Mouse (Mus musculus) ovary, adult 18-20 months (tissue): ENCODE results near the gene Plod3.
A peak's percentile ranks its signal among the peaks of the same experiment; 100 is the strongest.
"Not testable (repeated sequence)": the region's sequence is repeated elsewhere in the genome, so short reads cannot be mapped to it uniquely, and the experiment has no call there.

Experiments
- DNase-seq: peaks from one replicate; pipeline ENCODE4 v3.0.0; 2022; ENCODE audit warnings: low spot score, mixed read lengths

Plod3 gene

DNA sequence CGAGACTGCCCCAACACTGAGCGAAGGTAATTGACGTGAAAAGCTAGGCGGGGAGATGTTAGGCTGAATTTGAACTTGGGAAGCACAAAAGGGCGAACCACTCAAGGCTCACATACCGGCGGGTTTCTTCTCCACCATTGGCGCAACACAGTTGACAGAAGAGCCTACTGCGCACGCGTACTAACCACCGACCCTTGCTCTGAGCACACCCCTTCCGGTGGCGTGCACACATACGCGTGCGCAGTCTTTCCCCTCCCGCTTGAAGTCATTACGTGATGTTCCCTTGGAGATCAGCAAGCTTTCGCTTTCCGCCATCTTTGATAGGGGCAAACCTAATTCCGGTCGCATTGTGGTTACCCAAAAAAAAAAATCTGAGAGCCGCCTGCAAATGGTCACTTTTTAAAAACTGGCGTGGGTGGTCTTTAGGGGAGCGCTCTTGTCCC lies at the start of gene Plod3:
Plod3 (plus strand) TSS at position 325 of the 443 bp plus-strand sequence.
- DNase-seq = peak; percentile 96

DNA sequence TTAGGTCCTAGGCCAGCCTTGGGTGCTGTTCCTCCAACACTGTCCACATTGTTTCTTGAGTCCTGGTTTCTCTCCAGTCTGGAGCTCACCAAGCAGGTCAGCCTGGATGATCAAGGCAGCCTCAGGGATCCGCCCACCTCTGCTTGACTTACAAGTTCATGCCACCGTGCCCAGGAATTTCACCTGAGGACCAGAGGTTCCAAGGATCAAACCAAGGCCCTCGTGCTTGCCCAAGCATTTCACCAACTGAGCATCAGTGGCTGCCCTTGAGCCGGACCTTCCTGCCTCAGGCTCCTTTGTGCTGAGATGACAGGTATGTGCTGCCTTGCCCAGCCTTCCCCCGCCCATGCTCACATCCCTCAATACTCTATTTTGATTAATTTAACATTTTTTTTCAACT lies 49.2 kb upstream of the Plod3 start:
- DNase-seq = no peak

DNA sequence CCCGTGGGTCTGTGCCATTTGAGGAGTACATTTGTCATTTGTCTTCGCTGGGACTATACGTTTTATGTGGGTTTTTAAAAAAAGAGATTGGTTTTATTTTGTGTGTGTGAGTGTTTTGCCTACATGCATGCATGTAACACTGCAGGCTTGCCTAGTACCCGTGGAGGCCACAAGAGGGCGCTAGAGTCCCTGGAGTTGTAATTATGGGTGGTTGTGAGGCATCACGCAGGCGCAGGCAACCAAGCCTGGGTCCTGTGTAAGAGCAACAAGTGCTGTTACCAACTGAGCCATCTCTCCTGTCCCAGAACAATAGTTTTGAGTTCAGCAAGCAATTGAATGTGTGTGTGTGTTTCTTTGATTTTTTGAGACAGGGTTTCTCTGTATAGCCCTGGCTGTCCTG lies 47.5 kb upstream of the Plod3 start:
- DNase-seq = no peak

DNA sequence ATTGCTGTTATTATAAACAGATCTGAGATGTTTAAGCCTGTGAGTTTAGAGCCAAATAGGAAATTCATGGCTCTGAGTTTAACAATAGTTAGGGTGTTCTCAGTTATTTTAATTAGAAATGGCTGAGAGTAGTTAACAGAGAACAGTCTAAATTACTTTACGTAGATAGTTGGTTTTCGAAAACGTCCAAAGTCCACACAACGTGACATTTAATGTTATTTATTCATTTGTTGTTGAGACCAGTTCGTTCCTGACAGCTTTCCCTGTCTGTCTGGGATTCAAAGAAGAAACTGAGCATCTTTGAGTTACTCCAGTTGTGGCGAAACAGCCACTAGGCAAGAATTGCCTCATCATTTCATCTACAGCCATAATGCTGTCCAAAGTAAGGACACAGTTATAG lies 46.8 kb upstream of the Plod3 start:
- DNase-seq = not testable (repeated sequence)

DNA sequence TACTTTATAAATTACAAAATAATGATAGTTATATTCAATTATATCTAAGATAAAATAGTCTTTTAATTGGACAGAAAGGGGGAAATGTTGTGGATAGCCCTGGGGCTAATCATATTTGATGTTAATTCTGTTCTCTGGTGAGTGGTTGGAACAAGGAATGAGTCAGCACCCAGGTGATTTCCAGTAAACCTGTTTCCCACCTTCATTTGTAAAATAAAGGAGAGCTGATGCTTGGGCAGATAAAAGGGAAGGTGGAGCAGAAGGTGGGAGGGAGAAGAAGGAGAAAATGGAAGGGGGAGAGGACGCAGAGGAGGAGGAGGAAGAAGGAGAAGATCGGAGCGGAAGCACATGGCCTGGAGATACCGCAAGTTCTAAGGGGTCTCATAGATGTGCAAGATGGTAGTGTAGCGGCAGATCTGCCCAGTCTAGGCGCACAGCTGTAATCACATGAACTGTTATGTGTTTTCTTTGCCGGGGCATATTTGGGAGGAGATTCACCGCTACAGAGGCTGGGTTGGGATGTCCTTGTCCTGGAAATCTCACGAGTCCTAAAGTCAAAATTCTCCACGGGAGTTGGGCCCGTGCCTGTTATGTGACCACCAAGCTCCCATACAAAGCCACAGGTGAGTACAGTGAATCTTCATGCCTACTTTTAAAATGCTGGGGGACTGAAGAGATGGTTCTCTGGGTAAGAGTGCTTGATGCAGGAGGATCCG lies 45.8 kb upstream of the Plod3 start:
- no peak for DNase-seq

DNA sequence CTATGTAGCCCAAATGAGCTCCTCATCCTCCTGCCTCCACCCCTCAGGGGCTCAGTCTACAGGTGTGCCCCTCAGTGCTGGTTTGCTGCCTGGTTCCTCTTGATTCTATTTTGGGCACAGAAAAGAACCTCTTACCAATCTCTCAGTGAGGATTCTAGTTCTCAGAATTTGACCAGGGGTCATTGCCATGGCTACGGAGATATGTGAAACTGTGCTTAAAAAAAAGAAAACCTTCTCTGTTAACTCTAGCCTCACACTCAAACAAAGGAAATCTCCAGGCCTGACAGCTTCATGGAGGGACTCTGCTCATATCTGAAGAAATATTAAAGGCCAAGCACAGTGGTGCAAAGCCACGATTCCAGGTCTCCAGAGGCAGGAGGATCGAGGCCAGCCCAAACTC lies 44.0 kb upstream of the Plod3 start:
- DNase-seq = no peak

DNA sequence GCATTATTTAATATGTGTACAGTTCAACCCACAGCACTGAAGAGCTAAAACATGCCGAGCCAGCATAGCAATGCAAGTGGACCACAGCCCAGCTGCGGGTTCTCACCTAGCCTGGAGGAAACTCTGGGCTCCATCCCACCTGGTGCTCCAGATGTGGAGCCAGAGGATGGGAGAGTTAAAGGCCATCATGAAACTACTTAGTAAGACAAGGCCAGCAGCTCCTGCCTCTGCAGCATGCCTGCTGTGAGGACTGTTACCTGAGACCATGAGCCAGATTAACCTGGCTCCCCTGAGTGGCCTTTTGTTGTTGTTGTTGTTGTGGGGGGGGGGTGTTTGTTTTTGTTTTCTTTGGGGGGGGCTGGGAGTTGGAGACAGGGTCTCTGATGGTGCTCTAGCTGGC lies 43.4 kb upstream of the Plod3 start:
- no peak for DNase-seq

DNA sequence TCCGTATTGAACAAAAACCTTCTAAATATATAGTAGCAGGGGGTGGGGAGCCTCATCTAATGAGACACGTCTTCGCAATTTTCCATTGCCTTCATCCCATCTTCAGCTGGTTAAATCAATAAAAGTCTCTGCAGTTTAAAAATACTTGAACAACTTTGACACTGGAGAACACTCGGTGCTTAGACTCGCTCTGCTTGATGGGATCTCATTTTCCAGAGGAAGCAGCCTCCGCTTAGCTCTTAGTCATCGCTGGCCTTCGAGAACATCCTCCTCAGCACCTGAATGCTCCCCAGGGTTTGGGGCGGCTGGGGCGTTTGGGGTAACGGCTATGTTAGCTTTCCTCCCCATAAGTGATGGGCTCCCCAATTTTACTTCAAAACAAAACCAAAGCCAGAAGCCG lies 41.7 kb upstream of the Plod3 start:
- DNase-seq = no peak

DNA sequence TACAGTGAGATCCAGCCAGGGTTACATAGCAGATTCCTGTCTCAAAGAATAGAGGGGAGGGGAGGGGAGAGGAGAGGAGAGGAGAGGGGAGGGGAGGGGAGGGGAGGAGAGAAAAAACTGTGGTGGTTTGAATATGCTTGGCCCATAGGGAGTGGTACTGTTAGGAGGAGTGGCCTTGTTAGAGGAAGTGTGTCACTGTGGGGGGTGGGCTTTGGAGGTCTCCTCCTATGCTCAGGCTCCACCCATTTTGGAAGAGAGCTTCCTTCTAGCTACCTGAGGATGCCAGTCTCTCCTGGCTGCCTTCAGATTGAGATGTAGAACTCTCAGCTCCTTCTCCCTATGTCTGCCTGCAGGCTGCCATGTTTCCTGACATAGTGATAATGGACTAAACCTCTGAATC lies 38.9 kb upstream of the Plod3 start:
- DNase-seq = no peak

DNA sequence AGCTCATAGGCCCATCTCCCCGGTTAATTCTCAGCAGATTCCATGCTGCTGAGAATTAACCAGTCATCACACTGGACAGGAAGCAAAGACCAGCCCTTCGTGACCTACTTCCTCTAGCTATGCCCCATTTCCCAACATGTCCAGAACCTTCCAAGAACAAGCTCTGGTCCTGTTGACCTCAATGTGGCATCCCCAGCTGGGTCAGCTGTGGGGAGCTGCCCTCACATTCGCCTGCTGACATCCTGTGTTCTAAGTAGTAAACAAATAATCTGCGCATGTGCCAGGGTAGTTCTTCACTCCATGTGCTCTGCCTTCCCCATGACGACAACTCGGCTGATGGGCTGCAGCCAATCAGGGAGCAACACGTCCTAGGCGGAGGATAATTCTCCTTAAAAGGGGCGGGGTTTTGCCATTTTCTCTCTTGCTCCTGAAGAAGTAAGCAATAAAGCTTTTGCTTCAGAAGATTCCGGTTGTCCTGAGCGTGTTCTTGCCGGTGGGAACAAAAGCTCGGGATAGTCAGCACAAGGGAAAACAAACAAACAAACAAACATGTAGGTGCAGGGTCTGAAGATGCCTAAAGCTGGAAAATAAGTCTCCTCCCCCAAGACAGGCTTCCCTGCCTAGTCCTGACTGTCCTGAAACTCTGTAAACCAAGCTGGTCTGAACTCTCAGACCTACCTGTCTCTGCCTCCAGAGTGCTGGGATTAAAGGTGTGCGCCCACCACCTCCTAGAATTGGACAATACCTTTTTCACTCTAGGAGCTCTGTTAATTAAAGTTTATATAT lies 37.1 kb upstream of the Plod3 start:
- not testable (repeated sequence) for DNase-seq

DNA sequence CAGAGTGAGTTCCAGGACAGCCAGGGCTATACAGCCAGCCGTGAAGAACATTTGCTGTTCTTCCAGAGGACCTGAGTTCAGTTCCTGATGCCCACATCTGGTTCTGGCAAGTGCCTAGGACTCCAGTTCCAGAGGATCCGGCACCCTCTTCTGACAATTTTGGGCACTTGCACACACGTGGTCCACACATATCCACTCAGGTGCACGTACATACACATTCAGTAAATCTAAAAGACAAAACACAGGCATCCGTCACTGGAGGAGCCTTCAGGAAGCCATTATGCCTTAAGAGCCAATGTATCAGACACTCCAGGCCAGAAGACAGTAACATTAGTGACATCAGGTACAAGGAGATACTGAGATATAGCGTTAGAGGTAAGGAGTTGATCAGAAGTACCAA lies 36.3 kb upstream of the Plod3 start:
- no peak for DNase-seq

DNA sequence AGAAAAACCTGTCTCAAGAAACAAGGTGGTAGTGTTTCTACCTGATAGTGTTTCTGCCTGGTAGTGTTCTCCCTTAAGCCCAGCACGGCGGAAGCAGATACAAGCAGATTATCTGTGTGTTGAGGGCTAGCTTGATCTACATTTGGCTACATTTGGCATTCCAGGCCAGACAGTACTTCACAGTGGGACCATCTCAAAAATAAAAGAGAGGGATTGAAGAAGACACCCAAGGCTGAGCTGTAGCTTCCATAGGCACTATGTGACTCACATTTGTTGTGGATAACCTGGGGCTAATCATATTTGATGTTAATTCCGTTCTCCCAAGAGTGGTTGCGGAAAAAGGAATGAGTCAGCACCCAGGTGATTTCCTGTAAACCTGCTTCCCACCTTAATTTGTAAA lies 34.7 kb upstream of the Plod3 start:
- DNase-seq = no peak

DNA sequence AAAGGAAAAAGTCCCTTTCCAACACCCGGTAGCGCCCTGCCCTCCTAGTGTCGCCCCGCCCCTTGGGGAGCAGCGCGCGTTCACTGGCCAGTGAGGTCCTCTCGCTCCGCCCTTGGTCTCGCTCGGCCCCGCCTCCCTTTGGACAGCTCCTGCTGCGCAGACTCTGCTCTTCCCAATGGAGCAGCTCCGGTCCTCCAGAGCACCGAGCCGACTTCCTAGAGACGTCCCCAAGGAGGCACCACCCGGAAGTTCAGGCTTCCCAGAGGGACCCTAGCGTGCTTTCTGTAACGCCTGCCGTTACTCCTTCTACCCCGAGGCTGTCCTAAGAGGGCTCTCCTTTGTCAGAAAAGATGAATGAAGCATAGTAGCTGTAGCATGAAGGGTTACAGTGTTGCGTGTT lies 33.8 kb upstream of the Plod3 start, which contains the start of gene Fis1:
Fis1 (plus strand) TSS at position 261 of the 400 bp plus-strand sequence.
- peak; percentile 96 for DNase-seq

DNA sequence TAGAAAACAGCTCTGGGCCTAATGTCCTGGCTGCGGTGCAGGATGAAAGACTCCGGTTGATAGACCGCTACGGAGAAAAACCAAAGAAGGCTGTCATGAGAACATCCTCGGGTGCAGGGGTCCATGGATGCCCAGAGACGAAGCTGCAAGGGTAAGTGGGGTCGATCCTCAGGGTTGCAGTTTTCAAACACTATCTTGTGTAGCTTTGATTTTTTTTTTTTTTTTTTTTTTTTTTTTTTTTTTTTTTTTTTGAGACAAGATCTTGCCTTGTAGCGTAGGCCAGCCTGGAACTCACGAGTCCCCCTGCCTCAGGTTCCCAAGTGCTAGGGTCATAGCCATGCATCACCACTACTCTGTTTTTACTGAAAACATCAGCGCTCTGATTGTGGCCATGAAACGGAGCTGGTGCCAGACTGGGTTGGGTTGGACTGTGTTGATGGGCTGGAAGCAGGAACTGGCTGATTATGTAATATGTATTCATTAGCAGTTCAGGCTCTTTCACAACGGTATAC lies 33.3 kb upstream of the Plod3 start:
- DNase-seq = no peak

DNA sequence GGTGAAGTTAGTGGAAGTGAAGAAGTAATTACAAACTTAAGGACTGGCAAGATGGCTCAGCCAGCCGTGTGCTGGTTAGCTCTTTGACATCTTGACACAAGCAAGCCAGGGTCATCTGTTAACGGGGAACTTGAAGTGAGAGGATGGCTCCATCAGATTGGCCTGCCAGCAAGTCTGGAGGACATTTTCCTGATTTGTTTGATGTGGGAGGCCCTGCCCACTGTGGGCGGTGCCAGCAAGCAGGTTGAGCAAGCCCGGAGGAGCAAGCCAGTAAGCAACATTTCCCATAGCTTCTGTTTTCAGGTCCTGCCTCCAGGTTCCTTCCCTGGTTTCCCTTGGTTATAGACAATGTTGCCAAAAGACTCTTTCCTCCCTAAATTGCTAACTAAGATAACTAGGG lies 31.2 kb upstream of the Plod3 start:
- DNase-seq = no peak

DNA sequence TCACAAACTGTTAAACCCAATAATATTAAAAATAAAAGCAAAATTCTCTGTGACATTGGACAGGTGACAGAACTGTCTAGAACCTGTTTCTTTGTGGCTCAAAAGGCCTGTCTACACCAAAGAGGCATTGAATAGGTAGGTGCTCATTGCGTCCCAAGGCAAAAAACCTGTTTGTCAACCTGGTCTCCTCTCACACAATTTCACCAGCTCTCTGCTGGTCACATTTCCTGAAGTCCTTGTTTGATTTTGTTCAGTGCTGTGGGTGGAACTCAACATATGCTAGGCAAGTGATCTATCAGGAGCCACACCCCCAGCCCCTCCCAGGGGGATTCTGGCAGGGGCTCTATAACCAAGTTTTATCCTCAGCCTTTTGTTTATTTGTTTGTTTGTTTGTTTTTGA lies 29.6 kb upstream of the Plod3 start:
- DNase-seq = no peak

DNA sequence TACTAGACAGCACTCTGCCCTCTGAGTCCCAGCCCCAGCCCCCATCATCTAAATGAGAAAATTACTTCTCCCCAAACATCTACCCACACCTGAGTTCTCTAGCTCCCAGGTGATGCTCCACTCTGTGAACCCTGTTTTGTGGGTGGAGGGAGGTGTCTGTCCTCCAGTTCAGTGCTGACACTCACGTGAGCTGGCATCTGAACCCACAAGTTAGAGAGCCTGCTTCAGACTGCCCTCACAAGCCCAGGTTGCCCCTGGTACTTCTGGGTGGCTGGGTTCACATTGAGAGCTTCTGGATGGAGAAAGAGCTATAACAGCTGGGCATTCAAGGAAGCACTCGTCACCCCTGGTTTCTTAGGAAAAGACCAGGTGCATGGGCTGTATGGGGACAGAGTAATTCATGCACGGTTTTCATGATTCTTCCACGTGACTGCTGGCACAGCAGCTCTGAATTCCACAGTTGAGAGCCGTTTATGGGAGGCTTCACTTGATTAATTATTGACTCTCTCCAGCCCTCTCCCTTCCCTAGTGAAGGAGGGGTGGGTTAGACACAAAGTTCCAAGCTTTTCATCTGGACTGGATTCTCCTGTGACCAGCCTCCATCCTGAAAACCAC lies 27.7 kb upstream of the Plod3 start:
- DNase-seq = no peak

DNA sequence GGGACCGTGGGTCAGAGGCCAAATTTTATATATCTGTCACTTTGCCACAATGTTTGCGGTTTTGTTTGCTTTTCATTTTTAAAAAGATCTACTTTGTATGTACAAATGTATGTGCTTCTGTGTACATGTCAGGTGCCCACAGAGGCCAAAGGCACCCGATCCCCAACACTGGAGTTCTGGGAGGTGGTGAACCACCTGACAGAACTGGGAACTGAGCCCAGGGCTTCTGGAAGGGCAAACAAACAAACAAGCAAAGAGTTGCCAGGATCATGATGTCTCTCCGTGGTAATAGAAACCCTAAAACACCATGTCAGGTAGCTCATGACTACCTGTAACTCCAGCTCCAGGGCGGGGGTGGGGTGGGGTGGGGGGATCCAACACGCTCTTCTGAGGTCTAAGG lies 26.8 kb upstream of the Plod3 start:
- no peak for DNase-seq

DNA sequence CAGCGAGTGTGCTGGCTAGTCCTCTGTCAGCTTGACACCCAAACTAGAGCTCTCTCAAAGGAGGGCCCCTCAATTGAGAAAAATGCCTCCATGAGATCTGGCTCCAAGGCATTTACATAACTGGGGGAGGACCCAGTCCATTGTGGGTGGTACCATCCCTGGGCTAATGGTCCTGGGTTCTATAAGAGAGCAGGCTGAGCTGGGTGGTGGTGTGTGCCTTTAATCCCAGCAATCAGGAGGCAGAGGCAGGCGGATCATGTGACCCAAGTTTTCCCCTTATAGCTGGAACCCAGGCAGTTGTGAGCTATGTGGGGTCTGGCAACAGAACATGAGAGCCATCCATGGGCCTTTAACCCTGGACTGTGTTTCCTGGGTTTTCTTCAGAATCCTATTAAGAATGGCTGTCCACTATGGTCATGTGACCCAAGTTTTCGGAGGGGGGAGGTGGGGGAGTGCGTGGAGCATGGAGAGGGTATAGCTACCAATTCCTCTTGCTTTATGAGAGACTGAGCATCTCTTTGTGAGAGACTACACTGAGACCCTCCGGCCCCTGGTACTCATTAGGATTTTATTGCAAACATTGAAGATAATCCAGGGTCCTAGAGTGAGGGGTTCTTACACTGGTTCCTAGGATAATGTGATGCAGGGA lies 25.4 kb upstream of the Plod3 start:
- no peak for DNase-seq

DNA sequence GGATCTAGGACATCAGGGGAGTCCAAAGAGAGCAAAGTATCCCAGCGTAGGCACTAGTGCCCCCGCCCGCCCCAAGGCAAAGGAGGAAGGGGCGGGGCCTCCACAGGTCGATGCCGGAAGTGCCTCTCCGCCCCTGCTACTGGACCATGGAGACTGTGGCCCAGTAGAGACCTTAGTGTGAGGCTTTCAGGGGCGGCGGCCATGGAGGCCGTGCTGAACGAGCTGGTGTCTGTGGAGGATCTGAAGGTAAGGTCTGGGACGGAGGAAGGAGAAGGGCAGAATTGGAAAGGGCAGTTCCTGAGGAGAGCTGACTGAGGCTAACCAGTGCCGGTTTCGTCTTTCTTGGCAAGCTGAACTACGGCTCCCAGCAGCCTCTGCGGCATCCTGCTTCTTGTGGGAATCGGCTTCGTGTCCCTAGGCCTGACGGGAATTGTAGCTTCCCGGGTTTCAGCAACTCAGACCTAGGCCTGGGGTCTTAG lies 24.8 kb upstream of the Plod3 start:
- DNase-seq = peak; percentile 81

DNA sequence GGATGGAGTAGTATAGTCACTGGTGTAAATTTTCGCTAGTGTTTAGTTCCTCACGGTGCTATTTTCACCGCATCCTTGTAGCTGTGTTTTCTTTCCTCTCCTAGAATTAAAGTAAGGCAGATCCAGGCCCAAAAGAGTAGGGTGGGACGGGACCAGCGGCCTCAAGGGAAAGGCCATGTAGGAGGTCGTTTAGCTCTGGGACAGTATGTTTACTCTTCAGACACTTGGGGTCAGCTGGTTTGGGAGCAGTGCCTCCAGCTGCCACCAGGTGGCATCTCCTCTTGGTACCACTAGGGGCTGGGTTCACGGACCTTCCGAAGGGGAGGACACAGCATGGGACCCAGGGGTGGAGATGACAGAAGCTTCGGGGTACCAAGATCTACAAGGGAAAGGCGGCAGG lies 24.3 kb upstream of the Plod3 start:
- DNase-seq = peak; percentile 44

DNA sequence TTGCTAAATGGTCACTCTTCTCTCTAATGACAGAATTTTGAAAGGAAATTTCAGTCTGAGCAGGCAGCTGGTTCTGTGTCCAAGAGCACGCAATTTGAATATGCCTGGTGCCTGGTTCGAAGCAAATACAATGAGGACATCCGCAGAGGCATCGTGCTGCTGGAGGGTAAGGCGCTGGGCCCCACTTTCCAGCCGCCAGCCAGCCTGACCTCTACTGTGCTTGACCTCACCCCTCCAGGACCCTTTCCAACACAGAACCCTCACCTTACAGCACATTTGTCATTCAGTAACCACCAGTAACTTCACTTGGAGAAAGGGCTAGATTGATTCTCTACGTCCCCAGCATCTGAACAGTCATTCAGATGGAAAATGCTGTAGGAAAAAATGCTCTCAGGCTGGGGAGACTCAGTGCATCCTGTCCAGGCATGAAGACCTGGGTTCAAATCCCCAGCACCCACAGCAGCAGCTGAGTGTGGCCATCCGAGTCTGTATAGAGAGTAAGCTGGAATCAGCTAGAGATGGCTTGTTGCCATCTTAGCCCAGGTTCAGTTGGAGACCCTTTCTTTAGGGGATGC lies 23.8 kb upstream of the Plod3 start:
- DNase-seq = no peak
